Mouse (Mus musculus): ENCODE results near the gene Cirbp. TPM values are rescaled to one million over a fixed set of nuclear protein-coding genes. Genes with fewer than 3 reads are reported as not detected.
A peak's percentile ranks its signal among the peaks of the same experiment; 100 is the strongest.

The Cirbp gene
- polyA plus RNA-seq, 1 experiment from 2014 or later, result 90.3 TPM

- Histone ChIP-seq H3K27me3 (replicated peaks) (no peaks in the 10 kb centered on the region), H3K4me2 (peak overlapping the region; percentile 84; the same call in 1 of the 2 replicates), H3K4me1 (peaks cover 73% of the 10 kb centered on the region), H3K27ac (peak overlapping the region; percentile 100), H3K4me3 (replicated peaks) (no peak overlapping the region), H3K36me3 (peaks cover 46% of the 10 kb centered on the region), H3K9me3 (no peaks in the 10 kb centered on the region), H3K9ac (no peak overlapping the region)
- 74% methylated on average over 7 of the region's 7 CpGs for whole genome bisulfite sequencing
- no peak for ATAC-seq (ENCODE audit: insufficient read depth, low FRiP score, low read depth)
These were observed 11.4 kb upstream of the Cirbp start for GRCm38 (mm10) chr10:80154384-80154783.

DNA sequence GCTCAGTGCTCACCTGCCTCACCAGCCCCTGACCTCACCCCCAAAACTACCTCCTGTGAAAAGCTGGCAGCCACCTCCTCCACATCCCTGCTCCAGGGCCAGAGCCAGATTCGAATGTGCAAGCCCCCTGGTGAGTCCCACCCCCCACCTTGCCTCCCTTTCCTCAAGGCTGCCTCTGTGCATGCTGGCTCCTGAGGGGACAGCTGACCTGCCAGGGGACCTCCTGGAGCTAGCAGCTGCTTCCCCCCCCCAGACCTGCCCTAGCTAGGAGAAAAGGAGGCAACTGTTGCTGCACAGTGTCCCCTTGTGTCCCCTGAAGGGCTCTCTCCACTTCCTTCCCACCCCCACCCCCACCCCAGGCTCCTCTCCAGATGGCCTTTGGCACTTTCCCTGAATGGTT, 10.5 kb upstream of the Cirbp start:
- ATAC-seq (ENCODE audit: insufficient read depth, low FRiP score, low read depth), result no peak
- H3K27ac ChIP-seq, result peak overlapping the region; percentile 92
- no peaks in the 10 kb centered on the region for H3K9me3 ChIP-seq
- H3K36me3 ChIP-seq, result peaks cover 46% of the 10 kb centered on the region
- no peak overlapping the region for H3K4me2 ChIP-seq
- H3K9ac ChIP-seq, result no peak overlapping the region
- H3K4me3 ChIP-seq (replicated peaks), result no peak overlapping the region
- H3K4me1 ChIP-seq, result peaks cover 78% of the 10 kb centered on the region
- 55% methylated on average over 1 of the region's 1 CpGs for WGBS
- no peaks in the 10 kb centered on the region for H3K27me3 ChIP-seq (replicated peaks)

DNA sequence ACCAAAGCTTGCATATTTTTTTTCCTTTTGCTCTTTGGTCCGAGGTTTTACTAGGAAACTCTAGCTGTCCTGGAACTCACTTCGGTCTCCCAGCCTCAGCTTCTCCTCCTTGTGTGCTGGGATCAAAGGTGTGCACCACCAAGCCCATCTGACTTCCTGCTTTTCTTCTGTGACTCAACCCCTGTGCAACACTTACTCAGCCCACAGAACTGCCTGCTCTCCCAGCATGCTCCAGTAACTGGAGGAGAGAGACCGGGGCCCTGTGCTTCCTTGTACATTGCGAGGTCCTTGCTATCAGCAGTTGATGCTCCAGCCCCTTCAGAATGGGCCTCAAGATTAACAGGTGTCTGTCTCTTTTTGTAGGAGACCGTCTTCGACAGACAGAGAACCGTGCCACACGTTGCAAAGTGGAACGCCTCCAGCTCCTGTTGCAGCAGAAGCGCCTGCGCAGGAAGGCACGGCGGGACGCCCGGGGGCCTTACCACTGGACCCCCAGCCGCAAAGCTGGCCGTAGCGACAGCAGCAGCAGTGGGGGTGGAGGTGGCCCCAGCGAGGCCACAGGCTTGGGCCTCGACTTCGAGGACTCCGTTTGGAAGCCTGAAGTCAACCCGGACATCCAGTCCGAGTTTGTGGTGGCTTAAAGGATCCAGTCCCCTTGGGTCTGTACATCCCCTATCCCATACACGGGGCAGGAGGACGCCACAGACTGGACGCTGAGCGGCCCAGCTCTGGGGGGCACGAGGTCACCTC, 9.6 kb upstream of the Cirbp start:
- H3K9ac ChIP-seq, result no peak overlapping the region
- H3K36me3 ChIP-seq, result peaks cover 46% of the 10 kb centered on the region
- H3K4me3 ChIP-seq (replicated peaks), result no peak overlapping the region
- H3K27me3 ChIP-seq (replicated peaks), result no peaks in the 10 kb centered on the region
- H3K9me3 ChIP-seq, result no peaks in the 10 kb centered on the region
- peak overlapping the region; percentile 92 for H3K27ac ChIP-seq
- WGBS, result 79% methylated on average over 29 of the region's 29 CpGs
- no peak for ATAC-seq (ENCODE audit: insufficient read depth, low FRiP score, low read depth)
- H3K4me1 ChIP-seq, result peaks cover 87% of the 10 kb centered on the region
- no peak overlapping the region for H3K4me2 ChIP-seq

DNA sequence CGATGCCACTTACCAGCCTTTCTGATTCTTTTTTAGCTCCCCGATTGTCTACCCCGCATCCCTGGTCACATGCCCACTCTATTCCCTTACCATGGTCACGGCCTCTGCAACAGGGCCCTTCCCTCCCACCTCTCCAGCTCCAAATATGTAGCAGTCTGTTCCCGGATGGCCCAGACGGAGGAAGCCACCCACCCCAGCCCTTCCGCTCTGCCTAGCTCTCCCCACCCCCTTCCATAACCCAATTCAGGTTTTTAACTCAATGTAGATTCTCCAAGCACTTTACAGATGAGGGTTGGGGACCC, 9.1 kb upstream of the Cirbp start:
- H3K27ac ChIP-seq, result peak overlapping the region; percentile 92
- ATAC-seq (ENCODE audit: insufficient read depth, low FRiP score, low read depth), result no peak
- H3K4me1 ChIP-seq, result peaks cover 92% of the 10 kb centered on the region
- no peaks in the 10 kb centered on the region for H3K27me3 ChIP-seq (replicated peaks)
- H3K9me3 ChIP-seq, result no peaks in the 10 kb centered on the region
- H3K4me2 ChIP-seq, result no peak overlapping the region
- H3K9ac ChIP-seq, result no peak overlapping the region
- peaks cover 46% of the 10 kb centered on the region for H3K36me3 ChIP-seq
- no peak overlapping the region for H3K4me3 ChIP-seq (replicated peaks)
- 60% methylated on average over 7 of the region's 7 CpGs for WGBS

- Histone ChIP-seq H3K36me3 (peaks cover 46% of the 10 kb centered on the region), H3K27ac (peak overlapping the region; percentile 92; the same call in 1 of the 2 replicates), H3K4me1 (peaks cover 93% of the 10 kb centered on the region), H3K4me2 (no peak overlapping the region), H3K27me3 (replicated peaks) (no peaks in the 10 kb centered on the region), H3K4me3 (replicated peaks) (no peak overlapping the region), H3K9me3 (no peaks in the 10 kb centered on the region), H3K9ac (no peak overlapping the region)
- no peak for ATAC-seq (ENCODE audit: insufficient read depth, low FRiP score, low read depth)
- 60% methylated on average over 15 of the region's 15 CpGs for WGBS
These were observed 8.4 kb upstream of the Cirbp start for GRCm38 (mm10) chr10:80157141-80157929.

DNA sequence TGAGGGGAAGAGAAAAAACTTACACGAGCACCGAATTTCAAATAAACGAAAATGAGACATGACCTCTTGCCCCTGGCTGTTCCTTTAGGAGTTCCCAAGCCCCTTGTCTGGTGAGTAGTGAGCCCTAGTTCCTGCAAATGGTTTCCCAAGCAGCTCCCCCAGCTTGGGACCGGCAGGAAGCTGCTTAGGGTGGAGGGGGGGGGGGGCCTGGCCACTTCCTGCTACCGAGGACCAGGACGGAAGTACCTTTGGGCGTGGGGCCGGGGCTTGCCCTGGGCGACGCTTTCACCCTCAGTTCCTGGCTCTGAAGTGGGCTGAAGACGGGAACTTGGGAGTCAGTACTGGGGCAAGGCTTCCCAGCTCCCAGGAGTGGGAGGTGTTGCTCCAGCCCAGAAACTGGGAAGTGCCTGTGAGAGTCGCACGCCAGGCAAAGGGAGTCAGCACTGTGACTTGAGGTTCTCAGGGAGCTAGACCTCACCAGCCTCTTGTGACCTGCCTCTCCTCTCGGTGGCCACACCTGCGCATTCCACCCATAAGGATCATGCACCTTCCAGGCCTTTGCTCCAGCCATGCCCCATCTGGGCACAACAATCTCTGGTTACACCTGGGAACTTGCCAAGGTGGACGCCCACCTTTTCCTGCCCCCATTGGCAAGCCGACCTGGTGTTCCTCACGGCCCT, 7.3 kb upstream of the Cirbp start:
- Histone ChIP-seq H3K4me2 (peak overlapping the region; percentile 77), H3K9ac (no peak overlapping the region), H3K27ac (peak overlapping the region; percentile 92), H3K36me3 (peaks cover 41% of the 10 kb centered on the region), H3K4me3 (replicated peaks) (no peak overlapping the region), H3K4me1 (peaks cover 93% of the 10 kb centered on the region), H3K9me3 (no peaks in the 10 kb centered on the region), H3K27me3 (replicated peaks) (no peaks in the 10 kb centered on the region)
- ATAC-seq (ENCODE audit: insufficient read depth, low FRiP score, low read depth), result no peak
- 9% methylated on average over 18 of the region's 18 CpGs for WGBS

DNA sequence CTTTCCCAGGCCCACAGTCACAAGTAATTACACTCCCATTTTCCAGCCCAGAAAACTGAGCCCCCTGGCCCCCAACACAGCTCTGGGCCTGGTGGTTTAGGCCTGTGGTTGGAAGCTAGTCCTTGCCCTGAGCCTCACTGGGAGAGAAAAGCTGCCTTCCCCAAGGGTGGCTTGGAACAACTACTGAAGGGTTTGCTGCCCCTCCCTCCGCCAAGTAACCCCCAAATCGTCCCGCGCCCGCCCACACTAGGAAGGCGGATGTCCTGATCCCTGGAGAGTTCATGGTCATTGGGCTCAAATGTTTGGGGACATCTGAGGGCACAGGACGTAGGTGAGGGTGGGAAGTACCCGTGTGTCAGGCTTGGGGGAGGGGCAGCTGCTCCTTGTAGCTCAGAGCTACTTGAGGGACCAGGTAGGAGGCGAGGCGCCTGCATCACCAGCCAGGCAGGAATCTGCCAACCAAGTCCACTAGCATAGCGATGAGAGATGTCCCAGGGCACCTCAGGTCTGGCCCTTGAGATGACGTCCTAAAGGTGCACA, 6.7 kb upstream of the Cirbp start:
- Histone ChIP-seq H3K4me2 (peak overlapping the region; percentile 77), H3K27ac (peak overlapping the region; percentile 92), H3K9me3 (no peaks in the 10 kb centered on the region), H3K4me3 (replicated peaks) (peak overlapping the region; percentile 47), H3K9ac (peak overlapping the region; percentile 19; the same call in 1 of the 2 replicates), H3K36me3 (peaks cover 35% of the 10 kb centered on the region), H3K4me1 (peaks cover 92% of the 10 kb centered on the region), H3K27me3 (replicated peaks) (no peaks in the 10 kb centered on the region)
- ATAC-seq (ENCODE audit: insufficient read depth, low FRiP score, low read depth), result peak; percentile 0; the same call in 1 of the 2 replicates
- WGBS, result 10% methylated on average over 12 of the region's 12 CpGs

DNA sequence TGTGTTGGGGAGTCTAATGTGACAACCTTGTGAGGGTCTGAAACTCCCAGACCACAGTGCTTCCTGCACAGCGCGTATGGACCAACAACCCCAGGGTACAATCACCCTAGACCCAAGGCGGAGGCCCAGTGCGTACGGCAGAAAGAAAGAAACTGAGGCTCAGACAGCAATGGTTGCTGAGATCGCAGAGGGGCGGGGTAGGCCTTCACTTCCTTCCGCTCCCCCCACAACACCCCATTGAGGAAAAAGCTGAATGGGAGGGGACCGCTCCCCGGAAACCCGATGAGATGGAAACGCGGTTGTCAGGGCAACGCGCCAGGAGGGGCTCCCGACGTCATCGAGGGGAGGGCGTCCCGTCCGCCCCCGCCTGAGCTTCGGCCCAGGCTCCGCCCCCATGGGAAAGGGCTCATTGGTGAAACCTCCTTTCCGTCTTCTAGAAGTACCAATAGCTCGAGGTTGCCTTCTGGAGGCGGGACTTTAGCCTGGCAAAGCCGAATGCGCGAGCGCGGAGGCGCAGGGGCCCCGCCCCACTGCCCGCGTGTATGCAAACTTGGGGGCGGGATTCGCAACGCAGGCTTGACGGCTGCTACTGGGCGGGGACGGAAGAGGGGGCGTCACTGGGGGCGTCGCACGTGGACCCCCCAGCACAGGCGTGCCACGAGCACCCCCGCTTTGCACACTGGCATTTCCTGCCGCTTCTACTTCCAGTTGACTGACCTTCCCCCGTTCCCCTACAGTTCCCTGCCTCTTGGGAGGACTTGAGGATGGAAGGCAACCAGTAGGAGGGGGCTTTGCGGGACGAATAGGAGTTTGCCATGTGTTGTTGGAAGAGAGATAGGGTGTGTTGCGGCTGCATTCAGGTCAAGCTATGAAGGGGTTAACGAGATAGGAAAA, 6.0 kb upstream of the Cirbp start:
- Histone ChIP-seq H3K9me3 (no peaks in the 10 kb centered on the region), H3K27ac (peak overlapping the region; percentile 92), H3K36me3 (peaks cover 28% of the 10 kb centered on the region), H3K4me1 (peaks cover 92% of the 10 kb centered on the region), H3K4me2 (peak overlapping the region; percentile 77), H3K27me3 (replicated peaks) (no peaks in the 10 kb centered on the region), H3K9ac (peak overlapping the region; percentile 19; the same call in 1 of the 2 replicates), H3K4me3 (replicated peaks) (peak overlapping the region; percentile 47)
- ATAC-seq (ENCODE audit: insufficient read depth, low FRiP score, low read depth), result peak; percentile 81
- WGBS, result under 1% methylated on average over 55 of the region's 55 CpGs

GRCm38 (mm10) chr10:80160455-80161371, 5.1 kb upstream of the Cirbp start:
- H3K9ac ChIP-seq, result peak overlapping the region; percentile 29; the same call in 1 of the 2 replicates
- H3K27ac ChIP-seq, result peak overlapping the region; percentile 92
- WGBS, result 2% methylated on average over 33 of the region's 33 CpGs
- peaks cover 19% of the 10 kb centered on the region for H3K36me3 ChIP-seq
- H3K9me3 ChIP-seq, result no peaks in the 10 kb centered on the region
- peaks cover 89% of the 10 kb centered on the region for H3K4me1 ChIP-seq
- peak; percentile 8; the same call in 1 of the 2 replicates for ATAC-seq (ENCODE audit: insufficient read depth, low FRiP score, low read depth)
- no peaks in the 10 kb centered on the region for H3K27me3 ChIP-seq (replicated peaks)
- H3K4me2 ChIP-seq, result peak overlapping the region; percentile 77
- H3K4me3 ChIP-seq (replicated peaks), result peak overlapping the region; percentile 47

DNA sequence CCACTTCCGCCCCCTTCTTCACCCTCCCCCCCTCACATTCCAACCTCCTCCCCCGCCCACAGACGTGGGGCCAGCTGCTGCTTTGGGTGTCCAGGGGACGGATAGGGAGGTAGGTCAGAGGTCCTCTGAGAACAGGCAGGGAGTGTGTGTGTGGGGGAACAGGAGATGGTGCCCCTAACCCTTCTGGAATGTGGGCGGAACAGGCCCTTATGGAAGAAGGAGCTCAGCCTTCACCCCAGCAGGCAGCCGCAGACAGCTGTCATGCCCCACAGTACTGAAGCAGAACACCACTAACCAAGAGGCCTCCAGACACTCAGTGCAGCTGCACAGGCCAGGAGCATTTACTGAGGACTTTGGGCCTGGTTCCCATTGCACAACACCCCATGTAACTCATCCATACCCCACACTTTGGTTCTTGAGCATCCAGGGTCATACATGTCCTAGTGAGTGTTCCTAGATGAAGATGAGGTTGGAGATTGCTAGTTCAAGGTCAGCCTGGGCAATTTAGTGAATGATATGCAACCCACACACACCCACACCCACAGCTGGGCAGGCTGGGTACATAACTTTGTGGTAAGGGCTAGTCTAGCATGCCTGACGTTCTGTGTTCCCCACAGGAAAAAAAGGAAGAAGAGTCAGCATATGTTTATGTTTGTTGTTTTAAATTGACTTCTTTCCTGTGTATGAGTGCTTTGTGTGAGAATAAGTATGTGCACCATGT, 4.1 kb upstream of the Cirbp start:
- H3K4me1 ChIP-seq, result peaks cover 87% of the 10 kb centered on the region
- ATAC-seq (ENCODE audit: insufficient read depth, low FRiP score, low read depth), result peak; percentile 5; the same call in 1 of the 2 replicates
- H3K4me2 ChIP-seq, result peak overlapping the region; percentile 77
- peak overlapping the region; percentile 92 for H3K27ac ChIP-seq
- H3K36me3 ChIP-seq, result peaks cover 10% of the 10 kb centered on the region
- no peaks in the 10 kb centered on the region for H3K27me3 ChIP-seq (replicated peaks)
- H3K4me3 ChIP-seq (replicated peaks), result peak overlapping the region; percentile 47
- H3K9ac ChIP-seq, result no peak overlapping the region
- H3K9me3 ChIP-seq, result no peaks in the 10 kb centered on the region
- 16% methylated on average over 7 of the region's 7 CpGs for WGBS
